Mouse (Mus musculus) left cerebral cortex, adult 8-10 months (tissue): ENCODE data around the gene C9. TPM values are rescaled to one million over a fixed set of nuclear protein-coding genes. Genes with fewer than 3 reads are reported as not detected.

Source experiments
- DNase-seq, 2 experiments: peaks; one replicate each; pipeline ENCODE4 v3.0.0; 2022; ENCODE audit warnings: low spot score in 2 of 2
- total RNA-seq, 4 experiments: library from RNA; stranded (reverse); gene quantifications; 2 replicates each; pipeline ENCODE4 v1.2.4; 2022

The C9 gene
- total RNA-seq, 4 experiments from 2014 or later = not detected

GRCm38 (mm10) chr15:6469384-6469783, 24.3 kb downstream of the C9 start:
- no peak for DNase-seq

DNA sequence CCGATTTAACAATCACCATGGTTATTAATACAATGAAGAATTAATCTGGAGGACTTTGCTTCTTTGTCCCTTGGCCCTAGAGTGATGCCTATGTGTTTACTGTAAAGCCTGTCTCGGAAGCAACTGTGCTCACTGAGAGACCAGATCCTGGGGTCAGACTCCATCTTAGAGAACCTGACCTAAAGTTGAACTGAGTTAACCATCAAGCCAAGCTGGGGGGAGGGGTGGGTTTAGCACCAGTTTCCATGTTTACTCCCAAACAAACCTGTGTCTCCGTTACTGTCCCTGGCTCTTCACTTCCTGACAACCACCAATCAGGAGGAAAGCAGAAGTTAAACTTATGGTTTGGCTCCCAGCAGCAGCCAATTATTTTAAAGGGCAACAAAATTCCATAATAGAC, 38.4 kb downstream of the C9 start:
- no peak for DNase-seq

DNA sequence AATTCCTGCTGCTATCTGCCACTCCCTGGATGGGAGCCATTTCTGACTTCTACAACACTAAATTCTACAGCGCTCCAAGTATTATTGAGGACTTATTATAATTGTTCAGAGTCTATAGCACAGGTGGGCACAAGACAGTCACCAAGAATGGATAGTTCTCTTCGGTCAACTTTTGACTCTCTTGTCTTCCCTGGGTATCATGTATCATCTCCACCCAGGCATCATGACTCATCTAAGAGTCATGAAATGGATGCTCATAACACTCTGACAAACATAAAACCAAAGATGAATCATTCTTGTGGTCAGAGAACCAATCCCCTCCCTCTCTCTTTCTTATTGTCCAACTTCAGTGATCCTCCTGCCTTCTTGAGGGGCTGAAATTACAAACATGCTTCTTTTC, 47.3 kb downstream of the C9 start:
- no peak for DNase-seq

- DNase-seq = no peak
Observed at GRCm38 (mm10) chr15:6498396-6499070, 53.4 kb downstream of the C9 start.

DNA sequence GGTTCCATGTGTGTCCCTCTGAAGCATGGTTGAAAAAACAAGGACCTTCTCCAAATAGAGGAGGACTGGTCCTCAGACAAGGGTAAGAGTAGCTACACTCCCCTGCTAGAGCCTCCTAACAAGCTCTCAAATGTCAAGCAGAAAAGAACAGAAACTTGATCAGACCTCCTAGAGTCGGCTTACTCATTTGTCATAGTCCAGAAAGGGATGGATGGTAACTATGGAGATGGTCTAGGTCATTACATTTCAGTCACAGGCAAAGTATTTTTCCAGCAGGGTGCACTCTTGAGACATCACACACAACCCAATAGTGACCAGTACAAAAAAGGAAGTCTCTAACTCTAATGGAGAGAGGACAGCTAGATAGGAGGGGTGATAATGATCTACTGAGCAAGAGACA, 55.7 kb downstream of the C9 start:
- DNase-seq = no peak

- DNase-seq = no peak
Observed at GRCm38 (mm10) chr15:6517525-6517924, 72.4 kb downstream of the C9 start.

DNA sequence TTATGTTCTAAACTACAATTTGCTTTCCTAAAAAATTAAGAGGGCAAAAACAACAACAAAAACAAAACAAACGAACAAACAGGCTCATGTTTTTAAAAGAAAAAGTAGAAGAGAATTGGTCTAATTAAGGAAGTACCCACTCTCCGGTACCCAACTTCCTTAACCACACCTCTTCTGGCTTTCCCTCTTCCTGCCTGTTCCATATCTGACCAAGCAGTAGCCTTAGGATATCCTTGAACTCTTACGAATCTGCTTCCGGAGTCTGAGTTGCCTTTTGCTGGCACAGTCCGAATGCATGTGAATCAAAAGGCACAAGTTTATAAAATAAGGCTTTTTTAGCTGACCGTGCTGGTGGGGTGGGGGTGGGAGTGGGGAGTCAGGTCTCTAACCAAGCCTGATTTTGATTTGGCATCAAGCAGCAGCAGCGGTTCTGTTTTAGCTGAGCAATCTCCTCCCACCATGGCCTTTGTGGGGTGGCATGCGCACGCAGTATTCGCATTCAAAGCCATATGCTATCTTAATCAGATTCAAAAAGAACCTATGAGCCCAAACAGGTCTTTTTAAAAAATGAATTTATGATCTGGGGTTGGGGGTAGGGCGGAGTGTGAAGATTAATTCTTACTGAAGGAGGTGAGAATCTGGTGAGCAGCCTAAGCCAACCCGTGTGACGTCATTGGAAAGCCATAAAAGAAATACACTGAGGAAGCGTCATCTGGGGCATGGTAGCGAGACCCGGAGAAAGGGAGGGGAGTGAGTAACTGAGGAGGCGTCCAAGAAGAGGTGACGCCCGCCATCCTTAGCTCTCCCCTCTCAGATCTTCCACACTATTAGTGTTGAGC, 74.5 kb downstream of the C9 start:
- DNase-seq = no peak

DNA sequence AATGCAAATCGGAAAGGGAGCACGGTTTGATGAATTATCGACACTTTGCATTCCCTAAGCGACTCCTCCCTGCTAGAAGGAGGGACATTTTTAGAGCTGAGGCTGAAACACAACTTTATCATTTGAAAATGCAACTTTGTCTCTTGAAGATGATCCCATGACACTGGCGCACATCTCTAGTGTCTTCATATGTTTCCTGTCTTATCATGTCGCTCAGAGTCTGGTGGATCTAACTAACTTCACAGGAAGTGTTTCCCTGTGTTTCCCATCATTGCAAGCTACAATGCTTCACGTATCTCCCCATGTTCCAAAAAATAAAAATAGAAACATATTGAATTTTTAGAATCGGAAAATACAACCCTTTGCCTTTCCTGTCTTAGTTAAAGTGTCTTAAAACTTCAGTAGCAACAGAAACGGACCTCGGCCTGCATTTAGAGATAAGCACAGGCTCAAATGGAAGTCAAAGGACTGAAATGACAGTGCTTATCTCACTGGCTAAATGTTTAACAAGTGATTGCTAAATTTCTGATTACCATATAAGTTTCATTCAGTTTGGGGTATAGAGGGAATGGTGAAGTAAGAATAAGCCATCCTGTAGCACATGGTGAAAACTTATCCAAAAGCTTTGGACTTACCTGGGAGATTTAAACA, 75.5 kb downstream of the C9 start:
- no peak for DNase-seq

DNA sequence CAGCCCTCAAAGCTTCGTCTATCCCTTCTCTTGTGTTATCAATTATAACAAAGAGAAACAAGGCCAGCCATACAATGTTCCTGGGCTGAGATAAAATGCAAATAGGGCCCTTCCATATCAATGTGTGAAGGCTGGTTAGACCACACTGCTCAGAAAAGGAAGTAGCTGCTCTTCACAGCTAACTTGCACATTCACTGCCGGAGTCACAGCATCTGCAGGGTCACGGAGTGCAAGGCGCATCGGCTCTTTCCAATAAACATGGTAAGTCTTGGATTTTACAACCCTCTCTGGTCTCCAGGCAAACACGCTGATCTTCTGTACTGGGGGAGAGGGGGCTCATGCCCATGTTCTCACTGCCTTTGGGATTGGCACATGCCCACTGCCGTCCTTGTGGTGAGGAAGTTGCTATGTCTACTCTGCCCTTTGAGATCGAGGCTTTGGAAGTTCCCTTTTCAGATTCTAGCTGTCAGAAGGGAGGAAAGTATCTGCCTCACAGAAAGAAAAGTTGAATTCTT, 77.6 kb downstream of the C9 start, which contains the start of gene Fyb:
Gene Fyb, plus strand, starts transcription at position 201 of the 515 bp plus-strand sequence.
- no peak for DNase-seq

DNA sequence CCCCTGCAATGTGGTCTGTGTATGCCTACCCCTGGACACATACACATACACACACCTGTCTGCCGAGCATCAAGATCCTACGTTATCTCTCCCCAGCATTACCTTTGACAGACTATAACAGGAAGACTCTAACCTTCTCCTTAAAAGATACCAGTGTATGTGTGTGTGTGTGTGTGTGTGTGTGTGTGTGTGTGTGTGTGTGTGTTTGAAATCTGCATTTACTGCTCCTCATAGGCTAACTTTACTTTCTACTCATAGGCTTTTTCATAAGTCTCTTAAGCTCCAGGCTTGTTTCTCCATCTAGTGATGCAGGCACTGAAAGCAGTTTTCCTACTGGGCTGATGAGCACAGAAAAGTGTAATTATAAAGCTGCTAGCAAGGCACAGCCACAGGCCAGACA, 79.7 kb downstream of the C9 start:
- DNase-seq = no peak

DNA sequence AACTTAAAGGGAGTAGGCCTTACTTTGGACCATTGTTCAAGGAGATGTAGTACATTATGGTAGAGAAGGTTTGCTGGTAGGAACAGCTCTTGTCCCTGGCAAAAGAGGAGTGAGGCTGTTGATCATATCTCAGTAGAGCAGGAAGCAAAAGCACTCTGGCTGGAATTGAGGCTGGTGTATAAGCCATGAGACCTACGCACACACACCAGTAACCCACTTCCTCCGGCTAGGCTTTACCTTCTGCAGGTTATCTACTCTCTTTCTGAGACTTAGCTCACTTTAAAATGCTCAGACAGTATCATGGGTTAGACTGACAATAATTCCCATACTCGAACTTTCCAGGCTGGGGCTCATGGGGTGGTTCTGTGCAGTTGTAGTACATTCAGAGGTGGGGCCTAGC, 80.3 kb downstream of the C9 start:
- no peak for DNase-seq

- DNase-seq = no peak
Observed at GRCm38 (mm10) chr15:6533858-6534343, 88.8 kb downstream of the C9 start.

DNA sequence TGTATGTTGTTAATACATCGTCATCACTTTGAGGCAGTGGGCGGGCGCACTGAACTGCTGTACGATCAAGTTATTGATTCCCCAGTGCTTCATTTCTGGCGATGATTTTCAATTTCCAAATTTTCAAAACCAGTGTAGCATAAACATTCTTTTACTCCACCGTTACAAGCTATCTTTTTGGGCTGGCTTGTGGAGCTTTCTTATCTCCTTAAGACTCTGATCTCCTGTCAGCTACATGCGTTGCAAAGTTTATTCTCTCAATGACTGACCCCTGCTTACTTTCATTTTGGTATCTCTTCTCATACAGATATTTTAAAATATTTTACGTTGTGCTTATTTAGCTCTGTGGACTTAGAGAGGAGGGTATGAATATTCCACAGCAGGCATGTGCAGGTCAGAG, 89.5 kb downstream of the C9 start:
- DNase-seq = no peak

DNA sequence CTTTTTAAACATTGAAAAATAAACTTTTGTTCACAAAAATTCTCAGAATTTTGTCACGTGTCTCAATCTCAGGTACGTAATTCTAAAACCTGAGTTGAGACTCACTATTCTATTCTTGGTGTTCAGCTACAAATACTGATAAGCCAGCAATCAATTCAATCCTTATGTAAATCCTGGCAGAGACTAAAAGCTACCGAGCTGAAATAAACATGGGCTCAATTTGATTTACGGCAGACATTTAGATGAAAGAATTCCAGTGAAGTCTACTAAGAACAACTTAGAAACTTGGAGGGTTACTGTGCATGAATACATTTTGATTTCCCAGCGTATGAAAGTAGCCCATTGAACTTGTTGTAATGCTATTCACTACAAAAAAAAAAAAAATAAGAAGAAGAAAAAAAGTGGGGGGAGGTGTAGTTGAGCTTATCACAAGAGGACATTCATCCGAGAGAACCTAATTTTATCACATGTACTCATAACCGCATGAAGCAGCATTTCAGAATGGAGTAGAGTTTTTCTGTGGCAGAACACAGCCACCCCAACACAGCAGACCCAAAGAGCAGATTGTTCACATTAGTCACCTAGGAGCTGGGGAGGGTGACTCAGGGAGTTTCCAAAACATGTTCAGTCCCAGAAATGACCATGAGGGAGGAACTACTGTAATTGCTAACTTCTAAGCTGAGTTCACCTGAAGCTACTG, 94.7 kb downstream of the C9 start:
- DNase-seq = no peak

Other genes with a start within 250 kb of the C9 start
- gene Dab2, start 145.5 kb upstream of the C9 start, total RNA-seq = 10 to 100 TPM; 10.8 to 14.5 (median 12.7) TPM
- 10 to 100 TPM in 3 of 4 experiments, 1 to 10 TPM in 1; 6.3 to 17.3 (median 13.4) TPM for gene Fyb, start 77.5 kb downstream of the C9 start, total RNA-seq